Mouse (Mus musculus) bone marrow macrophage, adult 2 months (primary cell): ENCODE measurements around the gene Ttc28.

Source experiments
- CTCF ChIP-seq: IDR thresholded peaks from 2 replicates; pipeline ENCODE4 v1.5.1; 2012; ENCODE audit warnings: low read depth, mild to moderate bottlenecking, low read length, moderate library complexity
- POLR2A ChIP-seq: IDR thresholded peaks from 2 replicates; pipeline ENCODE4 v1.6.1; 2012; ENCODE audit warnings: mild to moderate bottlenecking, low read depth, low read length, borderline replicate concordance

DNA sequence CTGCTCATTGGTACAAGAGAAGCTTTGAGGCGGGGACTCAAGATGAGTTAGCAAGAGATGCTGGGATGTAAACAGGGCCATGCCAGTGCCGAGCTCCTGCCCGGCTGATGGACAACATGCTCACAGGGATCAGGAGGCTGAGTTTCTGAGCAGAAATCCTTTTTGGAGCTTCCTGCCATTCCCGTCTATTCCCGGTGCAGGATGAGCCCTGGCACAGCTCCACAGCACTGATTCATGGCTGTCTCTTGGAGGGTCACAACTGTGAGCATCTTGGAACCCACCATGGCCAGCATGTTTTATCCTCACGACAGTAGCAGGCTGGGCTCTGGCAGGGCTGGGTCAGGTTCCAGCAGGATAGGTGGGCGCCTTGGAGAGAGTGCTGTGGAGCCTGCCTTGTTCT is 384.9 kb downstream of the Ttc28 start:
- TF ChIP-seq CTCF (no peak), POLR2A (no peak)
